Mouse (Mus musculus) liver, adult (tissue): ENCODE data around the gene G530012D18Rik.
"Not testable (repeated sequence)": the region's sequence is repeated elsewhere in the genome, so short reads cannot be mapped to it uniquely, and the experiment has no call there.

Source experiments
- GATA4 ChIP-seq: IDR thresholded peaks from 2 replicates; pipeline ENCODE4 v1.6.1; 2014; ENCODE audit warnings: mild to moderate bottlenecking, low read length; ENCODE audit not compliant: insufficient replicate concordance

Gene G530012D18Rik

DNA sequence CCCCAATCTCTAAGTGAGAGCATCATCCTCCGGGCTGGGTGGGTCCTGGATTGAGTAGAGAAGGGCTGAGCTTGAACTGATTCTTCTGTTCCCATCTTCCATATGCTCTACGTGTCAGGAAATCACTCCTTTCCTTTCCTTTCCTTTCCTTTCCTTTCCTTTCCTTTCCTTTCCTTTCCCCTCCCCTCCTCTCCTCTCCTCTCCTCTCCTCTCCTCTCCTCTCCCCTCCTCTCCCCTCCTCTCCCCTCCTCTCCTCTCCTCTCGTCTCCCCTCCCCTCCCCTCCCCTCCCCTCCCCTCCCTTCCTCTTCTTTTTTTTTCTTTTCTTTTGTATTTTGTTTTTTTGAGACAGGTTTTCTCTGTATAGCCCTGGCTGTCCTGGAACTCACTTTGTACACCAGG is at the start of gene G530012D18Rik:
G530012D18Rik (plus strand) TSS at position 301 of the 400 bp plus-strand sequence.
- TF ChIP-seq GATA4, result not testable (repeated sequence)

DNA sequence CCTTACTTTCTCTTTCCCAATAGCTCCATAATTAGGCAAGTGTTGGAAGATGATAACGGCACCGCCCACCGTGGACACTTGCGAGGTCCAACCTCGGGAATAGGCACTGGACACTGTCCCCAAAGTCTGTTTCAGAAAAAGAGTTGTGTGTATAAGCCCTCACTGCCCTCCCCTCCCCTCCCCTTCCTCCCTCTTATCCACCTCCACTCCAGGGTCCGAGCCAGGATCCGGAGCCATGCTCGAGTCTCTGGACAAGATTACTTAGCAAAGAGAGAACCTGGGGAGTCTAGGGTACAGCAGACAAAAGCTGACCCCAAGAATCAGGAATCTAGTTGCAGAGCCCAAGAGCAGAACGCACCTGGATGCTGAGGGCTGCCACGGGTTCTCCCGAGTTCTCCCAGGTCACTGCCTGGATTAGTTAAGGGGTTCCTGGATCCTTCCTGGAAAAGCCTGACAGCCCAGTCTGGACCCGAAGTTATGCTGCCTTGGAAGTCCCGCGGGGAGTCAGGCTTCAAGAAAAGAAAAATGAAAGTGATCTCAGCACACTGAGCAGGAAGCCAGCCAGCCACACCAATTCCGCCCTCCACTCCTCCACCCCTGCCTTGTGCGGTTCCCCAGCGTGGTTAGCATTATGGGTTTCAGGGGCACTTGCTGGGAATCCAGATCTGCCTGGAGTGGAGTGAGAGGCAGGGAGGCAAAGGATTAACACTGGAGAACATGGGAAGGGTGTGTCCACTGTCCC is 23.0 kb downstream of the G530012D18Rik start, which contains the start of gene Sp110:
Sp110 (minus strand) TSS at position 547 of the 742 bp plus-strand sequence.
- TF ChIP-seq GATA4, result not testable (repeated sequence)

DNA sequence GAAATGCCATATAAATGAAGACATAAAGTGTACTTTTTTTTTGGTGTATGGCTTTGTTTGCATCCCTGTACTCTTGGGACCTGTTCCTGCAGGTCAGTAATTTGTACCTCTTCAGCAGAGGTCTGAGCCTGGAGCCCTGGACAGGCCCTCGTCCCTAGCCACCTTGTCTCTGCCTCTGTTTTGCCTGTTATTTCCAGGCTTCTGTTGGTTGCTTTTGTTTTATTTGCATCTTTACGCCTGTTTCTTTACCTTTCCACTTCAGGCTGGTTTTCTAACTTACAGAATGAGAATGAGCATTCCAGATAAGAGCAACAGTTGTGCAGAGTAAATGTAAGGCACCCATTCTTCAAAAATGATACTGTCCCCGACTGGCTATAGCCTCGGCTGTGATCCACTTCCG is 24.6 kb downstream of the G530012D18Rik start, which contains the start of gene Sp140:
Sp140 (plus strand) TSS at position 301 of the 400 bp plus-strand sequence.
- not testable (repeated sequence) for TF ChIP-seq GATA4
